Mouse (Mus musculus) heart, postnatal 14 days (tissue): ENCODE measurements around the gene Nckap1l. TPM values are rescaled to one million over a fixed set of nuclear protein-coding genes. Genes with fewer than 3 reads are reported as not detected.
A peak's percentile ranks its signal among the peaks of the same experiment; 100 is the strongest.

Experiments
- DNase-seq, 2 experiments: peaks; one replicate each; pipeline ENCODE4 v3.0.0; 2021 to 2022
- intact Hi-C: fragments of 180-260 bp; cut with DNase I; formaldehyde crosslinking; loops from one replicate; pipeline ENCODE4 v1.15.1; 2025
- total RNA-seq, 2 experiments: library from RNA; stranded (reverse); gene quantifications; 2 replicates each; pipeline ENCODE4 v1.2.3; 2021

The Nckap1l gene
- total RNA-seq, 2 experiments from 2014 or later: 4.4 to 6.7 TPM

DNA sequence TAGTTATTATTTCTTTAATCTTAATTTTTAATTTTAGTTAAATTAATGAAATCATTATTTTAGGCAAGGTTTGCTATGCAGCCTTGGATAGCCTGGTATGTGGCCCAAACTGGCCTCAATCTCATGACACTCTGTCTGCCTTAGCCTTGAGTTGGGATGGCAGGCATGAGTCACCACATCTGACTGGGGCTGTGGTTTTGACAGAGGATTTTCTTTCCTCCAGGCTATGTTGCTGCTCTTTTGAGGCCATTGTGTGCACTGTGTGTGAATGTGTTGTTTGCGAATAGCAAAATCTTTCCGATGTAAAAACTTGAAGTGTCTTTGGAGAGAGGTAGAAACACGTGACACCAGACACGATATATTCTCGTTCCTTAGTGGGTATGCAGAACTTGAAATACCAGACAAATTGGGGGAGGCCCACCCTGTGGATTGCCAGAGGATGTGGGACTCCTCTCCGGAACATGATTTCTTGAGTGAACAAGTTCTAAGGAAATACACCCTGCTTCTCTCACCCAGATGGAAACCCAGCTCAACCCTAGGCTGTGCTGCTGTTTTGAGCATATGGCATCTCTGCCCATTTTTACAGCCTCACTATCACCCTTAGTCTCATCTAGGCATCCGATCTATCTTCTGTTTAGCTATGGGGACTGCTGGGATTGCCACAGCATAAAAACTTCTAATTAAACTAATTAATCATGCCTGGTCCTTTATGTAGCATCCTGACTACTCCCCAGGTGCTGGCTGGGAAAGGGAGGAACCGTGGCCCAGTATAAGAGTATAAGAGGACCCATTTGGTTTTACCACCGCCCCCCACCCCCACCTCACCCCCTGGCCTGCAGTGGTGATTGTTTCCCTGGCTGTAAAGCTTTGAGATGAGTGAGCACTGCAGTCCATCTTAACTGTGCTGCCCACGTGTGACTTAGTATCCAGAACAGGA lies 42.9 kb downstream of the Nckap1l start:
- intact Hi-C loops: no loop called here
- DNase-seq: no peak

- no peak for DNase-seq
- intact Hi-C loops: no loop called here
Observed at GRCm38 (mm10) chr15:103498157-103498556, 44.6 kb downstream of the Nckap1l start.

GRCm38 (mm10) chr15:103500723-103501122 lies 47.1 kb downstream of the Nckap1l start:
- intact Hi-C loops: no loop called here
- no peak for DNase-seq

DNA sequence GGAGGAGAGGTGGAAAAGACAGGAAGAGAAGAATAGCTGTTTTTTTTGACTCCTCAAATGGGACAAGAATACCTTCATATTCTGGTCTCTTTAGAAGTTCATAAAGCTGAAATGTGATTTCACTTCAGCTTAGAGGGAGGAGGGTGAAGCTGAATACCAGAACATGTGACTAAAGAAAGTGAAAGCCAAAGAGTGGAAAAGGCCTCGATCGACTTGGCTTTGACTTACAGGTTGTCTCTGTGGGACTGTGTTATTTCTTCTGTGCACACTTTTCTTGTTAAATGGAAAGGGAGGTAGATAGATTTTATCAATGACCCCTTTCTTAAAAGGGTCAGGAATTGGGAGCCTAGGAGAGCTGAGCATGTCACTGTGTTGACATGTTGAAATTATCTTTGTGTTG lies 47.6 kb downstream of the Nckap1l start:
- no peak for DNase-seq
- intact Hi-C loops: no loop called here

- DNase-seq: peak; percentile 57 to 63
- intact Hi-C loops: no loop called here
Observed at GRCm38 (mm10) chr15:103502435-103503250, 49.0 kb downstream of the Nckap1l start, which contains the start of gene Pde1b. Pde1b (plus strand) TSS chr15:103503034.

GRCm38 (mm10) chr15:103503251-103503600 lies 49.6 kb downstream of the Nckap1l start:
- DNase-seq: no peak
- intact Hi-C loops: no loop called here

DNA sequence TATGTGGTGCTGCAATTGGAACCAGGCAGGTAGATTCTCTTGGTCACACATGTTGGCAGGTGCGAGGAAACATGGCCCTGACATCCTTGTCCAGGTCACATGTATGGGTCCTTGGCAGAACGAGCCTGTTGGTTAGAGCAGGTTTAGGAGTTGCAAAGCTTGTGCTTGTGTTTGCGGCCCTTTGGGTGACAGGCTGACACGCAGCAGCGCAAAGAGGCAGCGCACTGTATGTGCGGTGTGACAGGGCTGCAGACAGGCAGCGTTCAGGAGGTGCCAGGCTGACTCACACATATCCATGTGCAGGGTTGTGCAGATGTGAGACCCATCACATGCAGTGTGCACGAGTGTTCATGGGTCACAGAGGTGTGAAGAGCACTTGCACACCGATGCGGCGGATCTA lies 50.1 kb downstream of the Nckap1l start:
- no peak for DNase-seq
- intact Hi-C loops: no loop called here

DNA sequence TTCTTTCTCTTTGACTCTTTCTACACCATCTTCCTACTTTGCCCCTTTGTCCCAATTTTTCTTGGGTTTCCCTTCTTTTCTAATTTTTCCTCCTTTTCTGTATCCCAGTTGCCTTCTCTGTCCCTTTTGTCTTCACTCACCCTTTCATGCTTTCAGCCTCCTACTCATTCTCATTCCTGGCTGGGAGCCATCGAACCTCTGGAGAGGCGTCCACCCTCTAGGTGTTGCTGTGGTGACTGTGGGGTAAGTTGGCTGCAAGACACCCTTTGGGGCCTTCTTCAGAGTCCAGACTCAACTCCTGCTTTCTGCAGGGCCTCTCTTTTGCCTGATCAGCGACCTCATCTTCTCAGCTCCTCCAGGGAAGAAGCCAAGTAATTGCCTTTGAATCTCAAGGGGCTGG lies 55.7 kb downstream of the Nckap1l start:
- DNase-seq: no peak
- intact Hi-C loops: no loop called here

GRCm38 (mm10) chr15:103511652-103512051 lies 58.1 kb downstream of the Nckap1l start:
- intact Hi-C loops: no loop called here
- no peak for DNase-seq

DNA sequence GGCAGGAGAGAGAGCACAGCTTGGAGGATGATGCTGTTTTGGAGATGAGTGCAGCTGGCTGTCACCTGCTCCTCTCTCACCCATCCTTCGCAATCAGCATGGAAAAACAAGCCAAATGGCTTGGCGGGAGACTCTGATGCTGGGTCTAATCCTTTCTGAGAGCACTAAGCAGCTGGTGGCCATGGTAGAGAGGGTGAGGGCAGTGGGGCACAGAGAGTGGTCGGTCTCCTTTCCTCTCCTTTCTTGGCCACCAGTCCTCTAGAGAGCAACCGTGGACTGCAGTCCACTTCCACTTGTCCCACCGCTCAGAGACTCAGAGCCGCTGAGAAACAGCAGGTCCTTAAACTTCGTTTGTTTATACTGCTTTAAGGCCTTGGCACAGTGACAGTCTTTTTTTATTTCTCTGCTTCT lies 60.0 kb downstream of the Nckap1l start:
- DNase-seq: no peak
- intact Hi-C loops: no loop called here

DNA sequence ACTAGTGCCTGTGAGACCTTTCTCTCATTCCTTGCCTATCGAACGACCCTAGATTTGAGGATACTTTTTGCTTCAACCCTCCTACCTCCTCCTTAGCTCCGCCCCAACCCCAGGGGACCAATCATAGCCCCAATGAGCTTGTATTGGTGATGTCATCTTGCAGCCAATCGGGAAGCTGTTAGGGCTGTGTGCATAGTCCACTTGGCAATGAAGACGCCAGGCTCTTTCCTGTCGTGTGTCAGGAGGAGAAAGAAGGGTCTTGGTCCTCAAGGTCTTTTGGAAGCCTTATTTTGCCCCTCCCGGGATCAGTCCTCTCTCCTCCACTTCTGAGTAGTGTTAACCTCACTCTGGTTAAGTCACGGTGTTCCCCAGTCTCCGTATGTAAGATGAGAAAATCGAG lies 60.5 kb downstream of the Nckap1l start:
- intact Hi-C loops: no loop called here
- DNase-seq: peak; percentile 67 to 74

GRCm38 (mm10) chr15:103514914-103515313 lies 61.3 kb downstream of the Nckap1l start:
- peak; percentile 14 to 24 for DNase-seq
- intact Hi-C loops: no loop called here

- intact Hi-C loops: no loop called here
- no peak for DNase-seq
Observed at GRCm38 (mm10) chr15:103518600-103519385, 65.2 kb downstream of the Nckap1l start.

DNA sequence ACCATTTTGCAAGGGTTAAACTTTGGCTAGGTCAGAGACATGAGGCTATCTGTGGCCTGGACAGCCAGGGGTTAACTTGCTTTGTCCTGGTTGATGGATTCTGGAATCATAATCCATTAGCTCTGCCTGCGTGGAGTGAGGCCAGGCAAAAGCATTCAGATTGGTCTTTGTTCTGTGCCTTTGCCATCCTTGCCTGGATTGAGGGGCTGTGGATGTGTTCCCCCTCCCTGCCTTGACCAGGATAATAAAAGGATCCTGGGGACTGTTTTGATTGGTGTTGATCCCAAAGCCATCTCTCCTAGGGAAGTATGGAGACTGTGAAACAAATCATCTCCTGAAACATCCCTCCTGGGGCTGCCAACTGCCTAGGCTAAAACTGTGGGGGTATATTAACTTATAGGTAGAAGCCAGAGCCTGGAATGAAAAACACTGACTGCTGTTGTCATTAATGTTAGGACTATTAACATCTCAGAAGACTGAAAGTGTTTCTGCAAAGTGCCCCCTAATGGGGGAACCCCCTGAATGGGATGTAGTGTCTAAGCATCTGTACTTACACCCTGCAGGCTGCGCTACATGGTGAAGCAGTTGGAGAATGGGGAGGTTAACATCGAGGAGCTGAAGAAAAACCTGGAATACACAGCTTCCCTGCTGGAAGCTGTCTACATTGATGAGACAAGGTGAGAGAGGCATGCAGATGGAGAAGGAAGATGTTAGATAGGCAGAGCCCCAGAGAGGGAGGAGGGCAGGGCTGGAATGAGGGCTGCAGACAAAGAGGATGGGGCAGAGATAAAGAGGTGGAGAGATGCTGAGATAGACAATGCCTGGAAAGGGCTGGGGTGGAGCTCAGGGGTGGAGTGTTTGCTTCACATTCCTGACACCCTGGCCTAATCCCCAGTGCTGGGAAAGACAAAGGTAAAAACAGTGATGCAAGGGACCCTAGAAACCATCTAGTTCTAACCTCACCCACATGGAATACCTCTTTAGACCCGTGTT lies 66.1 kb downstream of the Nckap1l start:
- intact Hi-C loops: no loop called here
- no peak for DNase-seq

- intact Hi-C loops: no loop called here
- DNase-seq: no peak
Observed at GRCm38 (mm10) chr15:103522458-103523099, 69.0 kb downstream of the Nckap1l start.

- no peak for DNase-seq
- intact Hi-C loops: no loop called here
Observed at GRCm38 (mm10) chr15:103523156-103523555, 69.6 kb downstream of the Nckap1l start.

GRCm38 (mm10) chr15:103530372-103530771 lies 76.8 kb downstream of the Nckap1l start:
- intact Hi-C loops: no loop called here
- DNase-seq: peak; percentile 33 to 62

GRCm38 (mm10) chr15:103534054-103534620 lies 80.5 kb downstream of the Nckap1l start:
- intact Hi-C loops: no loop called here

DNA sequence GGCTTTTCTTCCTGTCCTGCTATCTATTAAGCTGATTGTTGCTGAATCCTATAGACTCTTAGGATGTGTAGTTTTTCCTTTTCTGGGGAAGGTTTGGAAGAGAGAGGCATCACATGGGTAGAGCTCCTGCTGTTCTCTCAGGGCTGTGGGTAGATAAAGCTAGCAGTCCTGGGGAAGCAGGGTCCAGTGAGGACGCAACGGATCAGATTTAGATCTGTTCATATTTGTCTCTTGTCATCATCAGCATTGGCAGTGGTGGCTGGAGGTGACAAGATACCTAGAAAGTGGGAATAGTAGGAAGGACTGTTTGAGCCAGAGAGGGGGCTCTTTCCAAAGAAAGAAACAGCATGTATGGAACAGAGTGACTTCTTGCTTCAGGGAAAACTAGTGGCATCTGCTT lies 81.4 kb downstream of the Nckap1l start:
- intact Hi-C loops: no loop called here
- DNase-seq: no peak

More at GRCm38 (mm10) chr15:103534054-103534620, 80.5 kb downstream of the Nckap1l start:
- no peak for DNase-seq
